Mouse (Mus musculus): Measurements from ENCODE around the gene Haghl. TPM values are rescaled to one million over a fixed set of nuclear protein-coding genes. Genes with fewer than 3 reads are reported as not detected.
"Not testable (repeated sequence)": the region's sequence is repeated elsewhere in the genome, so short reads cannot be mapped to it uniquely, and the experiment has no call there.

The Haghl gene
- total RNA-seq, 2 experiments from 2014 or later = 98.1 to 107 TPM

GRCm38 (mm10) chr17:25744311-25744710, 41.2 kb downstream of the Haghl start:
- DNase-seq = no peak

- DNase-seq = no peak
Observed at GRCm38 (mm10) chr17:25743831-25744230, 41.6 kb downstream of the Haghl start.

- not testable (repeated sequence) for DNase-seq
Observed at GRCm38 (mm10) chr17:25741471-25741870, 44.0 kb downstream of the Haghl start.

GRCm38 (mm10) chr17:25738861-25739260, 46.6 kb downstream of the Haghl start:
- no peak for DNase-seq

GRCm38 (mm10) chr17:25735745-25736144, 49.7 kb downstream of the Haghl start, which contains the start of gene Mslnl:
Gene Mslnl, plus strand, starts transcription at chr17:25736042.
- no peak for DNase-seq

- no peak for DNase-seq
Observed at GRCm38 (mm10) chr17:25735246-25735645, 50.2 kb downstream of the Haghl start.

- peak; percentile 83 to 84 for DNase-seq
Observed at GRCm38 (mm10) chr17:25732082-25732481, 53.4 kb downstream of the Haghl start.

Small RNA genes within 50 kb of the gene (microRNA-seq; reads per million reads assigned to microRNA genes)
- gene Gm25083 = 0 reads per million in 2 experiments
- gene Mir3082 = 1.7 to 2.7 reads per million in 2 experiments
- gene Mir6966 = 2.1 to 2.3 reads per million in 2 experiments

Other genes with a start within 250 kb of the Haghl start
- 10 to 100 TPM; 55.1 to 57.5 TPM for gene Sox8, start 215.0 kb downstream of the Haghl start, total RNA-seq (2021)
- gene Lmf1, start 206.6 kb downstream of the Haghl start, total RNA-seq (2021) = 10 to 100 TPM; 28.3 to 28.8 TPM
- 100 to 1,000 TPM; 111 to 127 TPM for gene Gng13, start 68.5 kb downstream of the Haghl start, total RNA-seq (2021)
- 1 to 10 TPM in 1 of 2 experiments, under 1 TPM in 1; 0.73 to 1.6 TPM for gene Chtf18, start 58.3 kb downstream of the Haghl start, total RNA-seq (2021)
- 10 to 100 TPM; 50.0 to 52.5 TPM for gene Rpusd1, start 58.0 kb downstream of the Haghl start, total RNA-seq (2021)
- gene Mslnl, start 49.6 kb downstream of the Haghl start, total RNA-seq (2021) = under 1 TPM in 1 of 2 experiments, not detected in 1; 0.12 TPM
- gene Msln, start 31.3 kb downstream of the Haghl start, total RNA-seq (2021) = under 1 TPM; 0.66 to 0.77 TPM
- 10 to 100 TPM; 35.1 to 37.5 TPM for gene Narfl, start 11.9 kb downstream of the Haghl start, total RNA-seq (2021)
- under 1 TPM; 0.20 to 0.25 TPM for gene Ccdc78, start 907 bp upstream of the Haghl start, total RNA-seq (2021)
- 10 to 100 TPM; 80.7 to 93.1 TPM for gene Fam173a, start 7.2 kb upstream of the Haghl start, total RNA-seq (2021)
- gene AC134908.4, start 10.0 kb upstream of the Haghl start, total RNA-seq (2021) = under 1 TPM in 1 of 2 experiments, not detected in 1; 0.81 TPM
- gene Metrn, start 11.5 kb upstream of the Haghl start, total RNA-seq (2021) = 10 to 100 TPM; 73.2 to 85.6 TPM
- gene Fbxl16, start 23.4 kb upstream of the Haghl start, total RNA-seq (2021) = 100 to 1,000 TPM; 643 to 644 TPM
- gene Wdr24, start 38.0 kb upstream of the Haghl start, total RNA-seq (2021) = 10 to 100 TPM; 25.4 to 27.3 TPM
- gene Jmjd8, start 43.2 kb upstream of the Haghl start, total RNA-seq (2021) = 10 to 100 TPM; 58.1 to 61.0 TPM
- 100 to 1,000 TPM; 163 to 164 TPM for gene Stub1, start 47.7 kb upstream of the Haghl start, total RNA-seq (2021)
- 10 to 100 TPM; 47.9 to 49.0 TPM for gene Rhbdl1, start 51.6 kb upstream of the Haghl start, total RNA-seq (2021)
- 10 to 100 TPM; 29.0 to 30.4 TPM for gene Gm20683, start 56.1 kb upstream of the Haghl start, total RNA-seq (2021)
- 100 to 1,000 TPM; 102 to 103 TPM for gene Rhot2, start 59.2 kb upstream of the Haghl start, total RNA-seq (2021)
- 10 to 100 TPM; 19.2 to 26.2 TPM for gene Wdr90, start 75.8 kb upstream of the Haghl start, total RNA-seq (2021)
- gene Mcrip2, start 83.1 kb upstream of the Haghl start, total RNA-seq (2021) = 10 to 100 TPM; 25.4 to 28.9 TPM
- 10 to 100 TPM; 36.3 to 37.7 TPM for gene Mettl26, start 89.4 kb upstream of the Haghl start, total RNA-seq (2021)
- 1 to 10 TPM; 1.8 to 2.4 TPM for gene Wfikkn1, start 95.2 kb upstream of the Haghl start, total RNA-seq (2021)
- gene Rab40c, start 134.1 kb upstream of the Haghl start, total RNA-seq (2021) = 10 to 100 TPM; 49.6 to 55.5 TPM
- gene Pigq, start 159.3 kb upstream of the Haghl start, total RNA-seq (2021) = 100 to 1,000 TPM; 125 to 129 TPM
- gene Nhlrc4, start 159.3 kb upstream of the Haghl start, total RNA-seq (2021) = under 1 TPM; 0.17 to 0.61 TPM
- under 1 TPM; 0.95 to 0.96 TPM for gene A930017K11Rik, start 166.9 kb upstream of the Haghl start, total RNA-seq (2021)
- gene Capn15, start 200.1 kb upstream of the Haghl start, total RNA-seq (2021) = 10 to 100 TPM; 52.5 to 60.2 TPM

Measured in layer of hippocampus, postnatal 36 days (tissue).